Mouse (Mus musculus): Measurements from ENCODE around the gene Elf4.

DNA sequence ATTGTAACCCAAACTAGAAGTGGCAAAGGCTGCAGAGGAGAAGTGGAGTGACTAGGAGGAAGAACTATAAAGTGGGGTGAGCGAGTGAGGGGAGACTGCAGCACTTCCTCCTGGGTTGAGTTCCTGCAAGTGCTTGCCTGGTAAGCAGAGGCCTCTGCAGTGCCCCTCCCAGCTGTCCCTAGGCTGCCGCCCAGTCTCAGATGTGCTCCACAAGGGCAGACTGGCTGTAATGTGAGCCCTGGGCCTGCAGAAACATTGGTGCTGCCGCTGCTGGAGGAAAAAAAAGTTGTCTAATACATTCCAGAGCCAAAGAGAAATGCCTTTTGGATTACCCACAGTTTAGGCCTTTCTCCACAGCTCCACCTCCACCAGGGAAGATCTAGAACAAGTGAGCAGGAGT is 57.8 kb downstream of the Elf4 start:
- no peak for TF ChIP-seq POLR2A (IDR thresholded peaks at IDR 0.05; ENCODE audit: low read depth, low read length)
- TF ChIP-seq CTCF (IDR thresholded peaks at IDR 0.05; ENCODE audit: extremely low read depth, insufficient read length, insufficient replicate concordance, low read depth, low read length): no peak

All from small intestine, adult 2 months (tissue).